Mouse (Mus musculus) left cerebral cortex, adult 9 months (tissue): ENCODE results near the gene Arl4d.
"Not testable (repeated sequence)": the region's sequence is repeated elsewhere in the genome, so short reads cannot be mapped to it uniquely, and the experiment has no call there.

ENCODE experiments used
- DNase-seq, 2 experiments: peaks; one replicate each; pipeline ENCODE4 v3.0.0; 2022; ENCODE audit warnings: low spot score in 2 of 2

Arl4d gene

GRCm38 (mm10) chr11:101645411-101646282, 19.7 kb upstream of the Arl4d start:
- peak in 1 of 2 experiments; percentile 58 for DNase-seq

DNA sequence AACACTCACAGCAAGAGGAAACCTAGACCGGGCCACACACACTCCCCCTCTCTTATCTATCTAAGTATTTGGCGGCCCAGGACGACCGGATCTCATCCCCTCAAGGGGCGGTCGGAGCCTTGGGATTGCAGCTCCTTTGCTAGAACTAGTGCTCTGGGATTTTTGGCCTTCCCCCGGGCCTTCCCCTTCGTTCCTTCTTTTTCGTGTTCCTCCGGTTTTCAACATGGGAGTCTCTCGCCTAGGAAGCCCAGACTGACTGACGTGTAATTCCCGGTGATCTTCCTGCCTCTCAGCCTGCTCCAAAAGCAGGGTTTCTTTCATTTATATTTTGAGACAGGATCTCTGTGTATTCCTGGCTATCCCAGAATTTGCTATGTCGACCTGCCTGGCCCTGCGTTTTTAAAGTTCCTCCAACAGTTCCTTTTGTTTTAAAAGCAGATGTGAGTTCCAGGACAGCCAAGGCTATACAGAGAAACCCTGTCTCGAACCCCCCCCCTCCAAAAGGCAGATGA, 19.0 kb upstream of the Arl4d start:
- DNase-seq, result not testable (repeated sequence)

DNA sequence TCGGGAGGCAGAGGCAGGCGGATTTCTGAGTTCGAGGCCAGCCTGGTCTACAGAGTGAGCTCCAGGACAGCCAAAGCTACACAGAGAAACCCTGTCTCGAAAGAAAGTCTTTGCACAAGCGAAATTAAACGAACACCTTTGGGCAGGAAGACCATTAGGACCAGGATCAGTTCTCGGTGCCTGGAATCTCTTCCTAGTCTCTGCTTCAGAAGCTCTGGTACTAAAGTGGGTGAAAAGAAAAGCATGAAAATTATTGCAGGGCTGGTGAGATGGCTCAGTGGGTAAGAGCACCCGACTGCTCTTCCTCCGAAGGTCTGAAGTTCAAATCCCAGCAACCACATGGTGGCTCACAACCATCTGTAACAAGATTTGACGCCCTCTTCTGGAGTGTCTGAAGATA, 18.2 kb upstream of the Arl4d start:
- DNase-seq, result not testable (repeated sequence)

GRCm38 (mm10) chr11:101656356-101656755, 9.0 kb upstream of the Arl4d start:
- DNase-seq, result no peak

DNA sequence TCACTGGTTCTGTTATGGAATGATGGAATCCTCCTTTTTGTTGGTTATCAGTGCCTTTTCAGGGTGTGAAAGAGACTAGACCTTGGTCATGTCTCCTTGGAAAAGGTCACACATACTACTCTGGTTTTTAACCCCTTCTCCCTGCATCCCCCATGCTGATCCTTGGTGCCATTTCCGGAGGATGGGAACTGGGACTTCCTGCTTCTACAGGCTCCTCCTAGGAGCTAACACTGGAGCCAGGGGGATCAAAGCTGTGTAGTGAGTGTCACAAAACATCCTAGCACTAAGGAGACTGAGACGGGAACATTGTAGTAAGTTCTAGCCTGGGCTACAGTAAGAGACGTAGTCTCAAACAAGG, 7.8 kb upstream of the Arl4d start:
- DNase-seq, result no peak

DNA sequence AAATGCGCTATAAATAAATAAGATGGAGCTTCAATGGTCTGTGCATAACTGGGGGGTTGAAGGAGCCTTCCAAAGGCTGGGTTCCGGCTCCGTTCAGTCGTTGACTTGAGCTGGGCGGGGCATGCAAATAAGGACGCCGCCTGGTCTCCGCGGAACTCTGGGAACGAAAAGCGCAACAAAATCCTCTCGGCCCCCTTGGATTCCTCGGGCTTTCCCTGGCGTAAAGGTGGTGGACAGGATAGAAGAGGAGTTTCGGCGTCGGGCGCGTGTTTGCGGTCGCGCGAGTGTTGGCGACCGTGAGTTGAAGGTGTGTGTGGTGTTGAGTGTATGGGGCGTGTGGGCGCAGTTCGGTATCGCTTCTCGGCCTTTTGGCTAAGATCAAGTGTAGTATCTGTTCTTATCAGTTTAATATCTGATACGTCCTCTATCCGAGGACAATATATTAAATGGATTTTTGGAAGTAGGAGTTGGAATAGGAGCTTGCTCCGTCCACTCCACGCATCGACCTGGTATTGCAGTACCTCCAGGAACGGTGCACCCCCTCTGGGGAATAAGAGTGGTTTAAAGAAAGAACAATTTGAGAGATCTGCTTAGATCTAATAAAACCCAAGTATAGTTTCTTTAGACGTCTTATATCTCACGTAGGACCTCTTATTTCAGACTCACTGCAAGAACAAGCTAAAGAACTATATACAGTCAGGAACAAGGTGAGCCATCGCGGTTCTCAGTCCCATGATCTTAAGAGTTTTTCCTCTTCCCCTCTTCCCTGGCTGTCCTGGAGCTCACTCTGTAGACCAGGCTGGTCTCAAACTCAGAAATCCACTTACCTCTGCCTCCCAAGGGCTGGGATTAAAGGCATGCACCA, 7.2 kb upstream of the Arl4d start:
- peak; percentile 79 to 80 for DNase-seq

GRCm38 (mm10) chr11:101658751-101659558, 6.4 kb upstream of the Arl4d start:
- DNase-seq, result peak in 1 of 2 experiments; percentile 72

GRCm38 (mm10) chr11:101661191-101661590, 4.2 kb upstream of the Arl4d start:
- DNase-seq, result no peak

DNA sequence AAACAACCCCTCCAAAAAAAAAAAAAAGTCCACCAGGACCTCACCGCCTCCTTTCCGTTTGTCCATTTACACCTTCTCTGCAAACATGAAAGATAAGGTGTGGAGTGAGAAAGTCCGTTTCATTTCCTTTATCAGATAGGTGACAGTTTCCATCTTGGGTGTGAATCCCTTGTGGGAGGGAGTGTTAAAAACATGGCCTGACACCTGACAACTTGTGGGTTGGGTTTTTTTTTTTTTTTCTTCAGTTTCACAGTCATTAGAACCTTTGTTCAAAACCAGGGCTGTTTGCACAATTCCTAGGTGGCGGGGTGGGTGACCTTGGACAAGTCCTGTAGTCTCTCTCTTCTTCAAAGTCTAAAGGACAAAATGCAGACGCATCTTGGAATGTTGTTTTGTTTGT, 3.6 kb upstream of the Arl4d start:
- DNase-seq, result no peak

GRCm38 (mm10) chr11:101663229-101664027, 1.9 kb upstream of the Arl4d start:
- DNase-seq, result no peak

GRCm38 (mm10) chr11:101665636-101665992, 273 bp downstream of the Arl4d start:
- no peak for DNase-seq

DNA sequence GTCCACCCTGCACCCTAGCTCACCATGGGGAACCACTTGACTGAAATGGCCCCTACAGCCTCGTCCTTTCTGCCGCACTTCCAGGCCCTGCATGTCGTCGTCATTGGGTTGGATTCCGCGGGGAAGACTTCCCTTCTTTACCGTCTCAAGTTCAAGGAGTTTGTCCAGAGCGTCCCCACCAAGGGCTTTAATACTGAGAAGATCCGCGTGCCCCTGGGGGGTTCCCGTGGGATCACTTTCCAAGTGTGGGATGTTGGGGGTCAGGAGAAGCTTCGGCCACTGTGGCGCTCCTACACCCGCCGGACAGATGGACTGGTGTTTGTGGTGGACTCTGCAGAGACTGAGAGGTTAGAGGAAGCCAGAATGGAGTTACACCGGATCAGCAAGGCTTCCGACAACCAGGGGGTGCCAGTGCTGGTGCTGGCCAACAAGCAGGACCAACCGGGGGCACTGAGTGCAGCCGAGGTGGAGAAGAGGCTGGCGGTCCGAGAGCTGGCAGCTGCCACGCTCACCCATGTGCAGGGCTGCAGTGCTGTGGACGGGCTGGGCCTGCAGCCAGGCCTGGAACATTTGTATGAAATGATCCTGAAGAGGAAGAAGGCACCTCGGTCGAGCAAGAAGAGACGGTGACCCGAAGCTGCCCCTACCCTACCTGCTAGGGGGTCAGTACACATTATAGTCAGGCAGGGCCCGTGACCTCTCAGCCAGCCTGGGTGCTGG, 1.4 kb downstream of the Arl4d start:
- DNase-seq, result no peak

GRCm38 (mm10) chr11:101667871-101668532, 2.7 kb downstream of the Arl4d start:
- peak in 1 of 2 experiments; percentile 65 for DNase-seq

- DNase-seq, result no peak
Measured at GRCm38 (mm10) chr11:101668546-101669261, 3.4 kb downstream of the Arl4d start.

- no peak for DNase-seq
Measured at GRCm38 (mm10) chr11:101670334-101670733, 5.0 kb downstream of the Arl4d start.

DNA sequence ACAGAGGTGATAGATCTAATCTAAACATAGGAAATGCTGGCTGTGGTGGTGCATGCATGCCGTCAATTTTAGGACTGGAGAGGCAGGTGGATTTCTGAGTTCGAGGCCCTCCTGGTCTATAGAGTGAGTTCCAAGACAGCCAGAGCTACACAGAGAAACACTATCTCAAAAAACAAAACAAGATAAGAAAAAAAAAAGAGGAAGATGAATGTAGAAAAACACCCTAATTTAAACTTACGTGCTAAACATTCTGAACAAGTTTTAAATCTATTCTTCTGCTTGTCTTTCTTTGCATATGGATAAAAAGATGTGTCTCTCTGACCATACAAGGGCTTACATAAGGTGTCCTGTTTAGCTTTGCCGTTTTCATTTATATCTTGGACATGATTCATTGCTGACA, 5.9 kb downstream of the Arl4d start:
- DNase-seq, result no peak

- peak; percentile 74 to 86 for DNase-seq
Measured at GRCm38 (mm10) chr11:101673010-101673642, 7.8 kb downstream of the Arl4d start.

DNA sequence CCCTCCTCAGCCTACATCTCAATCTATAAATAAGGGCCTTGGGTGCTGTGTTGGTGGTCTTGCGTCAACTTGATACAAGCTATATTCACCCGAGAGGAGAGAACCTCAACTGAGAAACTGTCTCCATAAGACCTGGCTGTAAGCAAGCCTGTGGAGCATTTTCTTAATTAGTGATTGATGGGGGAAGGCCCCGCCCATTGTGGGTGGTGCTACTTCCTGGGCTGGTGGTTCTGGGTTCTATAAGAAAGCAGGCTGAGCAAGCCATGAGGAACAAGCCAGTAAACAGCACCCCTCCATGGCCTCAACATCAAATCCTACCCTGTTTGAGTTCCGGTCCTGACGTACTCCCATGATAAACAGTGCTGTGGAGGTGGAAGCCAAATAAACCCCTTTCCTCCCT, 8.8 kb downstream of the Arl4d start:
- no peak for DNase-seq

- no peak for DNase-seq
Measured at GRCm38 (mm10) chr11:101675349-101675748, 10.0 kb downstream of the Arl4d start.
